Mouse (Mus musculus) hindbrain, embryonic 14.5 days (tissue): ENCODE results near the gene Gsta2. TPM values are rescaled to one million over a fixed set of nuclear protein-coding genes. Genes with fewer than 3 reads are reported as not detected.
"Not testable (repeated sequence)": the region's sequence is repeated elsewhere in the genome, so short reads cannot be mapped to it uniquely, and the experiment has no call there.

Source experiments
- ATAC-seq: fragments of 200-750 bp; cut with Nextera tagmentation; 2 replicates; pipeline ENCODE4 v1.8.0; 2017; ENCODE audit warnings: moderate number of reproducible peaks, mild to moderate bottlenecking, moderate TSS enrichment, moderate library complexity; ENCODE audit not compliant: low FRiP score
- DNase-seq: peaks from one replicate; pipeline ENCODE4 v3.0.0-alpha.2; 2015; ENCODE audit warnings: low spot score
- H3K27ac ChIP-seq: fragments of 300-500 bp; sonication (generic); 2 replicates; pipeline ENCODE4 v1.5.1; 2014; ENCODE audit warnings: mild to moderate bottlenecking, moderate library complexity
- H3K27me3 ChIP-seq: fragments of 300-500 bp; sonication (generic); 2 replicates; pipeline ENCODE4 v1.6.1; 2014; ENCODE audit warnings: mild to moderate bottlenecking, low read length, mixed read lengths; ENCODE audit not compliant: control insufficient read depth, insufficient read depth
- H3K36me3 ChIP-seq: fragments of 300-500 bp; sonication (generic); replicated peaks from 2 replicates; pipeline ENCODE4 v1.6.1; 2014; ENCODE audit not compliant: control insufficient read depth, insufficient read depth
- H3K4me1 ChIP-seq: fragments of 300-500 bp; sonication (generic); replicated peaks from 2 replicates; pipeline ENCODE4 v1.6.1; 2014; ENCODE audit warnings: antibody characterized with exemption, low read length, mixed read lengths; ENCODE audit not compliant: control insufficient read depth, insufficient read depth
- H3K4me2 ChIP-seq: fragments of 300-500 bp; sonication (generic); replicated peaks from 2 replicates; pipeline ENCODE4 v1.6.1; 2014; ENCODE audit warnings: mild to moderate bottlenecking, moderate library complexity
- H3K4me3 ChIP-seq: fragments of 300-500 bp; sonication (generic); replicated peaks from 2 replicates; pipeline ENCODE4 v1.5.1; 2014; ENCODE audit warnings: mild to moderate bottlenecking, low read length
- H3K9ac ChIP-seq: fragments of 300-500 bp; sonication (generic); 2 replicates; pipeline ENCODE4 v1.6.1; 2014
- H3K9me3 ChIP-seq: fragments of 300-500 bp; sonication (generic); 2 replicates; pipeline ENCODE4 v1.6.1; 2016; ENCODE audit warnings: low read length; ENCODE audit not compliant: control insufficient read depth
- WGBS: fragments of 180-500 bp; shearing (Covaris S2); extraction: QIAGEN DNeasy Blood & Tissue Kit; methylation state at CpG from one replicate; pipeline ENCODE4 v1.1.7; 2014; 5-methylcytosine and 5-hydroxymethylcytosine counted together
- polyA plus RNA-seq: library from polyadenylated mRNA; unstranded; fragments of >200 nt; fragmentation: Nextera tagmentation; extraction: Ambion mirVana; gene quantifications from 2 replicates; pipeline ENCODE4 v1.2.1, GENCODE M21; 2014

Gene Gsta2
- polyA plus RNA-seq, 1 experiment from 2014 or later: not detected

- not testable (repeated sequence) for DNase-seq, H3K27ac ChIP-seq, H3K9ac ChIP-seq, H3K27me3 ChIP-seq, H3K36me3 ChIP-seq, H3K4me3 ChIP-seq, H3K4me2 ChIP-seq, ATAC-seq, H3K9me3 ChIP-seq, H3K4me1 ChIP-seq
- 90% methylated on average over 4 of the region's 4 CpGs for WGBS
Observed at GRCm38 (mm10) chr9:78342494-78342893, 13.1 kb downstream of the Gsta2 start.

DNA sequence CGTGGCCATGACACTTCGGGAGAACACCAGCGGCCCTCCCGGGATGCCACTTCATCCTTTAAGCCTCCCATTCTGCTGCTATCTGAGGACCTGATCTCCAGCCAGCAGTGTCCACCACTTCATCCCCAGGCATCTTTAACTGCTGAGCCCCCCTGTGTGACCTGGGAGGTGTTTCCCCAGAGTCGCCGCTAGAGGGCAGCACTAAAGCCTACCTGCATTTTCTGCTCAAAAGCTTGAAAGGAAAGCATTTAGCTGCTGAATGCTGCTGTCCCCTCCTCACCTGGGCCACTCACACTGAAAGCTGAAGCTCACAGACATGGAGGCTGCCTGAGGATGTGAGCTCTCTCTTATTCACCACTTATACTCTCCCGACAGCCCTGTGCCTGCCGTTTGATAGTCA is 15.3 kb downstream of the Gsta2 start:
- not testable (repeated sequence) for H3K27ac ChIP-seq, H3K27me3 ChIP-seq, ATAC-seq, H3K4me3 ChIP-seq, H3K36me3 ChIP-seq, H3K4me1 ChIP-seq, H3K9me3 ChIP-seq, H3K4me2 ChIP-seq, H3K9ac ChIP-seq
- 13% methylated on average over 8 of the region's 8 CpGs for WGBS
- peak; percentile 73 for DNase-seq

DNA sequence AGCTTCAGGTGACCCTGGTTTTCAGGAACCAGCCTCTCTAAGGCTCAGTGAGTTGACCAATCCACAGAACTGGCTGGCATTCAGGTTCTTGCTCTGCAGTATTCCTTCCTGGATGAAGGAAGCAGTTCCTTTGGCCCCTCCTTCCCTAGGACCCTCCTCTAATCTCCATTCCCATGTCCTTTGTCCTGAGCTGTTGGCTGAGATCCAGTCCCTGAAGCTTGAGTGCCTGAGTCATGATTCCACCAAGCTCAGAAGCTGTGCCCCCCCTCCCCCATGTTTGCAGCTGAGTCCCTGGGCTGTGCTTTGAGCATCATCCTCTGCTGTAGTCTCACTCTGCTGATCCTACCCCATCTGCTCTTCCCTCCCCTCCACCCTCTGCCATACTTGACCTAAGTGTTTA is 18.5 kb downstream of the Gsta2 start:
- not testable (repeated sequence) for DNase-seq, H3K4me3 ChIP-seq, H3K9me3 ChIP-seq, H3K9ac ChIP-seq, H3K36me3 ChIP-seq, H3K27ac ChIP-seq, H3K27me3 ChIP-seq, H3K4me1 ChIP-seq, H3K4me2 ChIP-seq, ATAC-seq

DNA sequence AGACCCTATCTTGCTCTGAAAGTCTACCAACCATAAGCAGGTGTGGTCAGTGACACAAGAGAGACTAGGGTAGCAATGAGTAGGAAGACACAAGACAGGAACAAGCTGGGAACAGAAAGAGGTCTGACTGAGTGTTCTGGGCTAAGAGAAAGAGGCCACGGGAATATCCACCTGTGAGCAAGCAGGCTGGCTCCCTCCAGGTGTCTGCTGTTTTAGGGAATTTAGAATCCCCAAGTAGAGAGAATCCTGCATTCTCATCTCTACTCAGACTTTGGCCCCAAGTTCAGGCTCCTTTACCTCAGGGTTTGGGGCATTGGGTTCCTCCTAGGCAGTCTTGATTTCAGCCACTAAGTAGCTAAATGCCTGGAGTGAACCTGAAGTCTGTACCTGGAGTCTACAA is 28.3 kb downstream of the Gsta2 start, which contains the start of gene Omt2b:
Gene Omt2b, plus strand, starts transcription at position 301 of the 400 bp plus-strand sequence.
- H3K27ac ChIP-seq, ATAC-seq, H3K9ac ChIP-seq, H3K9me3 ChIP-seq, H3K4me1 ChIP-seq, H3K4me3 ChIP-seq, DNase-seq, H3K36me3 ChIP-seq, H3K4me2 ChIP-seq, H3K27me3 ChIP-seq: not testable (repeated sequence)
- WGBS: 83% methylated on average over 1 of the region's 1 CpGs

DNA sequence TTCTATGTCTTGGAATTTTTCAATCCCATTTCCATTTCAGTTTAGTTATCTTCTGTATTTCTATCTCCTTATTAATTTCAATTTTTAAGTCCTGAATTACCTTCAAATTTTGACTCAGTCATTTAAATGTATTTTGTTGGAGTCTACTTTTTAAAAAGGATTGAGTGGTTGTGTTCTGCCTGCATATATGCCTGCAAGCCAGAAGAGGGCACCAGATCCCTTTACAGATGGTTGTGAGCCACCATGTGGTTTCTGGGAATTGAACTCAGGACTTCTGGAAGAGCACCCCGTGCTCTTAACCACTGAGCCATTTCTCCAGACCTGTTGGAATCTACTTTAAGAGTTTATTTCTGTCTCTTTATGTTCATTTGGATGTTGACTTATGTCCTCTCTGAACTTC is 36.1 kb downstream of the Gsta2 start:
- Histone ChIP-seq H3K27me3 (no peaks in the 10 kb centered on the region), H3K4me3 (no peak overlapping the region), H3K4me1 (no peaks in the 10 kb centered on the region), H3K9me3 (no peaks in the 10 kb centered on the region), H3K36me3 (no peaks in the 10 kb centered on the region), H3K27ac (no peak overlapping the region), H3K9ac (no peak overlapping the region), H3K4me2 (no peak overlapping the region)
- 36% methylated on average over 1 of the region's 1 CpGs for WGBS
- DNase-seq (no peak), ATAC-seq (no peak)

GRCm38 (mm10) chr9:78314696-78315095 is 40.9 kb downstream of the Gsta2 start, which contains the start of gene Omt2a:
Omt2a (minus strand) TSS chr9:78314796.
- Histone ChIP-seq H3K27ac (no peak within 1 kb of the TSS), H3K9ac (no peak within 1 kb of the TSS), H3K9me3 (no peaks in the 10 kb centered on the region), H3K4me1 (no peaks in the 10 kb centered on the region), H3K27me3 (no peaks in the 10 kb centered on the region), H3K36me3 (no peaks in the 10 kb centered on the region), H3K4me3 (no peak within 1 kb of the TSS), H3K4me2 (no peak within 1 kb of the TSS)
- WGBS: 85% methylated on average over 2 of the region's 2 CpGs
- ATAC-seq: no peak
- no peak for DNase-seq

GRCm38 (mm10) chr9:78308122-78308521 is 47.5 kb downstream of the Gsta2 start:
- WGBS: 88% methylated on average over 3 of the region's 3 CpGs
- DNase-seq: not testable (repeated sequence)

DNA sequence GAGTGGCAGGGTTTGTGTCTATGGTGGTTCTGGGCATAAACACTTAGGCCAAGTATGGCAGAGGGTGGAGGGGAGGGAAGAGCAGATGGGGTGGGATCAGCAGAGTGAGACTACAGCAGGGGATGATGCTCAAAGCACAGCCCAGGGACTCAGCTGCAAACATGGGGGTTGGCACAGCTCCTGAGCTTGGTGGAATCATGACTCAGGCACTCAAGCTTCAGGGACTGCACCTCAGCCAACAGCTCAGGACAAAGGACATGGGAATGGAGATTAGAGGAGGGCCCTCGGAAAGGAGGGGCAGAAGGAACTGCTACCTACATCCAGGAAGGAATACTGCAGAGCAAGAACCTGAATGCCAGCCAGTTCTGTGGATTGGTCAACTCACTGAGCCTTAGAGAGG is 56.4 kb downstream of the Gsta2 start:
- H3K4me1 ChIP-seq, ATAC-seq, H3K36me3 ChIP-seq, H3K27ac ChIP-seq, H3K9me3 ChIP-seq, H3K4me2 ChIP-seq, H3K4me3 ChIP-seq, H3K27me3 ChIP-seq, H3K9ac ChIP-seq, DNase-seq: not testable (repeated sequence)
- WGBS: 79% methylated on average over 1 of the region's 1 CpGs

More at GRCm38 (mm10) chr9:78308122-78308521, 47.5 kb downstream of the Gsta2 start:
- ATAC-seq, H3K4me2 ChIP-seq, H3K4me1 ChIP-seq, H3K27me3 ChIP-seq, H3K9ac ChIP-seq, H3K9me3 ChIP-seq, H3K36me3 ChIP-seq, H3K27ac ChIP-seq, H3K4me3 ChIP-seq: not testable (repeated sequence)

DNA sequence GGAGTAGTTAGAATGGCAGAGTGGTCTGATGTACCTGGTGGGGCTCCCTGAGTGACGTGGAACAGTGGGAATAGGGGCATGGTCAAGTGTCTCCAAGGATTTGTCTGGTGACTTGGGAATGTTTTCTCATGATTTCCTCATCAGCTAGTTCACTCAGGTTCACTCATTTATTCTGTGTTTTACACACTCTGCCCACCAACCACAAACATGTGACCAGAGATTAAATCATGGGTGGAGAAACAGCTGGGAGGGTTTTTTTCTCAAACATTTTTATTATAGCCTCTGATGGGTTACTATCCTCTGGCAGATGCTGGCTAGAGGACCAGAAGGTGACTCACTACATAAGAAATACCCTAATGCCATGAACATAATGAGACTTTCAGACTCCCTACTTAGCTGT is 57.4 kb downstream of the Gsta2 start:
- no peaks in the 10 kb centered on the region for H3K4me1 ChIP-seq
- WGBS: 100% methylated on average over 1 of the region's 1 CpGs
- no peak overlapping the region for H3K4me2 ChIP-seq
- H3K9ac ChIP-seq: no peak overlapping the region
- no peak overlapping the region for H3K4me3 ChIP-seq
- H3K36me3 ChIP-seq: no peaks in the 10 kb centered on the region
- no peak overlapping the region for H3K27ac ChIP-seq
- no peak for ATAC-seq
- no peaks in the 10 kb centered on the region for H3K9me3 ChIP-seq
- no peak for DNase-seq
- H3K27me3 ChIP-seq: no peaks in the 10 kb centered on the region

GRCm38 (mm10) chr9:78296089-78296488 is 59.5 kb downstream of the Gsta2 start:
- not testable (repeated sequence) for H3K36me3 ChIP-seq, H3K27ac ChIP-seq, H3K4me3 ChIP-seq, ATAC-seq, H3K9me3 ChIP-seq, H3K4me1 ChIP-seq, H3K4me2 ChIP-seq, H3K9ac ChIP-seq, H3K27me3 ChIP-seq
- 15% methylated on average over 6 of the region's 6 CpGs for WGBS
- peak; percentile 69 for DNase-seq
